Mouse (Mus musculus): Measurements from ENCODE around the gene Hspb8. TPM values are rescaled to one million over a fixed set of nuclear protein-coding genes. Genes with fewer than 3 reads are reported as not detected.
"Not testable (repeated sequence)": the region's sequence is repeated elsewhere in the genome, so short reads cannot be mapped to it uniquely, and the experiment has no call there.

Hspb8 gene
- total RNA-seq, 2 experiments from 2014 or later: not detected

- ATAC-seq (ENCODE audit: poor library complexity, severe bottlenecking): no peak
These were observed 12.5 kb upstream of the Hspb8 start for GRCm38 (mm10) chr5:116434976-116435850.

GRCm38 (mm10) chr5:116432871-116433270 lies 10.2 kb upstream of the Hspb8 start:
- no peak for ATAC-seq (ENCODE audit: poor library complexity, severe bottlenecking)

GRCm38 (mm10) chr5:116426701-116427100 lies 4.0 kb upstream of the Hspb8 start:
- ATAC-seq (ENCODE audit: poor library complexity, severe bottlenecking): no peak

- ATAC-seq (ENCODE audit: poor library complexity, severe bottlenecking): not testable (repeated sequence)
These were observed 3.0 kb upstream of the Hspb8 start for GRCm38 (mm10) chr5:116425709-116426108.

- no peak for ATAC-seq (ENCODE audit: poor library complexity, severe bottlenecking)
These were observed 2.6 kb upstream of the Hspb8 start for GRCm38 (mm10) chr5:116425273-116425672.

- no peak for ATAC-seq (ENCODE audit: poor library complexity, severe bottlenecking)
These were observed 1.1 kb upstream of the Hspb8 start for GRCm38 (mm10) chr5:116423746-116424145.

- ATAC-seq (ENCODE audit: poor library complexity, severe bottlenecking): no peak
These were observed 728 bp downstream of the Hspb8 start for GRCm38 (mm10) chr5:116421791-116422481.

GRCm38 (mm10) chr5:116420759-116421225 lies 1.9 kb downstream of the Hspb8 start:
- no peak for ATAC-seq (ENCODE audit: poor library complexity, severe bottlenecking)

- no peak for ATAC-seq (ENCODE audit: poor library complexity, severe bottlenecking)
These were observed 2.5 kb downstream of the Hspb8 start for GRCm38 (mm10) chr5:116420213-116420612.

GRCm38 (mm10) chr5:116419322-116420045 lies 3.2 kb downstream of the Hspb8 start:
- ATAC-seq (ENCODE audit: poor library complexity, severe bottlenecking): no peak

GRCm38 (mm10) chr5:116416208-116416607 lies 6.5 kb downstream of the Hspb8 start:
- ATAC-seq (ENCODE audit: poor library complexity, severe bottlenecking): no peak

- no peak for ATAC-seq (ENCODE audit: poor library complexity, severe bottlenecking)
These were observed 12.7 kb downstream of the Hspb8 start for GRCm38 (mm10) chr5:116409689-116410590.

GRCm38 (mm10) chr5:116408965-116409364 lies 13.7 kb downstream of the Hspb8 start:
- ATAC-seq (ENCODE audit: poor library complexity, severe bottlenecking): no peak

GRCm38 (mm10) chr5:116407936-116408335 lies 14.7 kb downstream of the Hspb8 start:
- no peak for ATAC-seq (ENCODE audit: poor library complexity, severe bottlenecking)

- no peak for ATAC-seq (ENCODE audit: poor library complexity, severe bottlenecking)
These were observed 15.3 kb downstream of the Hspb8 start for GRCm38 (mm10) chr5:116407321-116407720.

- ATAC-seq (ENCODE audit: poor library complexity, severe bottlenecking): no peak
These were observed 16.2 kb downstream of the Hspb8 start for GRCm38 (mm10) chr5:116406507-116406906.

GRCm38 (mm10) chr5:116405934-116406333 lies 16.7 kb downstream of the Hspb8 start:
- no peak for ATAC-seq (ENCODE audit: poor library complexity, severe bottlenecking)

GRCm38 (mm10) chr5:116404063-116404462 lies 18.6 kb downstream of the Hspb8 start:
- no peak for ATAC-seq (ENCODE audit: poor library complexity, severe bottlenecking)

- ATAC-seq (ENCODE audit: poor library complexity, severe bottlenecking): no peak
These were observed 21.9 kb downstream of the Hspb8 start for GRCm38 (mm10) chr5:116400801-116401200.

- ATAC-seq (ENCODE audit: poor library complexity, severe bottlenecking): no peak
These were observed 22.5 kb downstream of the Hspb8 start for GRCm38 (mm10) chr5:116400042-116400730.

Measured in megakaryocyte, adult 5-6 weeks (primary cell).